Comparison of ENCODE assay signal across 10 mouse cellular contexts in the genomic region with DNA sequence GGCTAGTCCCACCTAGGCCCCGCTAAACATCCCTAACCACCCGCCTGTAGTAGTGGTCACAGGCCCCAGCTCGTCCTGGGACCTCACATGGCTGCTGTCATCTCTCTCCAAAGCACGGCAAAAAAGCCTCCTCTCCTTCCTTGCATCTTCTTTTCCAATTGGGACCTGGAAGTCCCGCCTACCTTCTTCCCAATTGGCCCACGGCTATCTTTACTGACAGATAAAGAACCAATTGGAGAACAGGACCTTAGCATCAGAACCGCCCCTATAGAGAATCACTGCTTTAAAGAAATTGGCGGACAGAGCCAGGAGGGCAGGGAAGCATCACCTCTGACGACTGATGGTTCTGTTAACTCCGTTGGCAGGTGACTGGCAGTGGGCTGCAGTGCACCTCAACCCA. TPM values are rescaled to one million over a fixed set of nuclear protein-coding genes. Genes with fewer than 3 reads are reported as not detected.
DNase-seq lines count a peak whose midpoint lies in the region; ATAC-seq and TF ChIP-seq lines count a peak whose summit lies in the region.
"Had no signal": no experiment of that assay in that cellular context is flagged by ENCODE, and none has a peak within 500 bp of the region (broad histone marks: within the 10 kb centered on the region; RNA-seq: fewer than 3 reads in every experiment).

No protein-coding gene starts in this region.

- no peaks in the 10 kb centered on the region for H3K27me3 ChIP-seq in hindbrain, embryonic 10.5 days (ENCODE audit: insufficient read depth, poor library complexity, severe bottlenecking)
- H3K27me3 ChIP-seq in hindbrain, embryonic 16.5 days (replicated peaks; ENCODE audit: control insufficient read depth, insufficient read depth, low read length): no peaks in the 10 kb centered on the region; the same call in 1 of the 2 replicates
- H3K27me3 ChIP-seq in ES-Bruce4 (ENCODE audit: control insufficient read depth, insufficient read depth, low read length, poor library complexity, severe bottlenecking): no peaks in the 10 kb centered on the region
- H3K27me3 ChIP-seq in embryonic facial prominence, embryonic 13.5 days: no peaks in the 10 kb centered on the region
- no peaks in the 10 kb centered on the region for H3K27me3 ChIP-seq in hindbrain, embryonic 11.5 days (ENCODE audit: control insufficient read depth, insufficient read depth, low read length)
- H3K27me3 ChIP-seq: limb, embryonic 12.5 days had no signal

- H3K9ac ChIP-seq in hindbrain, embryonic 16.5 days (ENCODE audit: low read depth, low read length): no peak overlapping the region
- H3K9ac ChIP-seq in ES-Bruce4 (ENCODE audit: low read depth, poor library complexity, severe bottlenecking): peak overlapping the region; percentile 51; the same call in 1 of the 2 replicates
- no peak overlapping the region for H3K9ac ChIP-seq in embryonic facial prominence, embryonic 13.5 days
- H3K9ac ChIP-seq in hindbrain, embryonic 11.5 days (ENCODE audit: low read depth, low read length): no peak overlapping the region
- H3K9ac ChIP-seq: limb, embryonic 12.5 days had no signal

- H3K4me1 ChIP-seq in hindbrain, embryonic 10.5 days (replicated peaks): peaks cover 5% of the 10 kb centered on the region; the same call in 1 of the 2 replicates
- H3K4me1 ChIP-seq in hindbrain, embryonic 16.5 days (ENCODE audit: control insufficient read depth, insufficient read depth, low read depth, low read length): no peaks in the 10 kb centered on the region
- H3K4me1 ChIP-seq in ES-Bruce4 (ENCODE audit: control insufficient read depth, insufficient read depth, low read length): no peaks in the 10 kb centered on the region
- peaks cover 5% of the 10 kb centered on the region; the same call in 1 of the 2 replicates for H3K4me1 ChIP-seq in embryonic facial prominence, embryonic 13.5 days
- no peaks in the 10 kb centered on the region for H3K4me1 ChIP-seq in hindbrain, embryonic 11.5 days (replicated peaks; ENCODE audit: control insufficient read depth, insufficient read depth, low read length)
- H3K4me1 ChIP-seq: limb, embryonic 12.5 days had no signal

- DNase-seq in hindbrain, embryonic 10.5 days (ENCODE audit: low spot score): peak; percentile 44
- peak; percentile 48 for DNase-seq in hindbrain, embryonic 11.5 days (ENCODE audit: low spot score)
- no peak for DNase-seq in cerebellum, adult 8-10 months
- DNase-seq in layer of hippocampus, postnatal 25 days (ENCODE audit: extremely low spot score in 1 of 2, low spot score in 1 of 2): no peak

- no peak overlapping the region; the same call in 1 of the 2 replicates for H3K4me3 ChIP-seq in hindbrain, embryonic 10.5 days
- H3K4me3 ChIP-seq in hindbrain, embryonic 16.5 days (ENCODE audit: low read length): no peak overlapping the region
- peak overlapping the region; percentile 65 for H3K4me3 ChIP-seq in ES-Bruce4 (ENCODE audit: low read depth, low read length)
- H3K4me3 ChIP-seq in embryonic facial prominence, embryonic 13.5 days: no peak overlapping the region
- no peak overlapping the region for H3K4me3 ChIP-seq in hindbrain, embryonic 11.5 days (ENCODE audit: low read depth, low read length)
- H3K4me3 ChIP-seq: limb, embryonic 12.5 days had no signal

- H3K9me3 ChIP-seq in hindbrain, embryonic 10.5 days: no peaks in the 10 kb centered on the region
- no peaks in the 10 kb centered on the region for H3K9me3 ChIP-seq in hindbrain, embryonic 16.5 days (ENCODE audit: control insufficient read depth, low read length)
- no peaks in the 10 kb centered on the region for H3K9me3 ChIP-seq in ES-Bruce4 (replicated peaks; ENCODE audit: control insufficient read depth, insufficient read depth, low read length, poor library complexity, severe bottlenecking)
- no peaks in the 10 kb centered on the region for H3K9me3 ChIP-seq in embryonic facial prominence, embryonic 13.5 days
- no peaks in the 10 kb centered on the region for H3K9me3 ChIP-seq in hindbrain, embryonic 11.5 days (ENCODE audit: control insufficient read depth, low read length)
- H3K9me3 ChIP-seq: limb, embryonic 12.5 days had no signal

- H3K36me3 ChIP-seq in hindbrain, embryonic 10.5 days: peaks cover 19% of the 10 kb centered on the region
- H3K36me3 ChIP-seq in hindbrain, embryonic 16.5 days (ENCODE audit: control insufficient read depth, insufficient read depth, low read length): no peaks in the 10 kb centered on the region
- peaks cover 3% of the 10 kb centered on the region; the same call in 1 of the 2 replicates for H3K36me3 ChIP-seq in ES-Bruce4 (ENCODE audit: control insufficient read depth, insufficient read depth, low read length, poor library complexity, severe bottlenecking)
- H3K36me3 ChIP-seq in embryonic facial prominence, embryonic 13.5 days: peaks cover 32% of the 10 kb centered on the region
- no peaks in the 10 kb centered on the region for H3K36me3 ChIP-seq in hindbrain, embryonic 11.5 days (ENCODE audit: control insufficient read depth, insufficient read depth, low read length)

- no peak for TF ChIP-seq CTCF in ES-Bruce4 (IDR thresholded peaks at IDR 0.05; ENCODE audit: low read depth, low read length)

- no peak for ATAC-seq in hindbrain, embryonic 16.5 days
- no peak for ATAC-seq in embryonic facial prominence, embryonic 13.5 days (ENCODE audit: insufficient number of reproducible peaks, insufficient read depth, low FRiP score, low TSS enrichment, low read depth)
- 0 out of 2 replicates have a peak, but pooled peaks have one; percentile 45 for ATAC-seq in hindbrain, embryonic 11.5 days (ENCODE audit: low FRiP score)
- ATAC-seq in inflammation-experienced regulatory T-cells, adult 6 months: no peak

- 25% methylated on average over 10 of the region's 10 CpGs for WGBS in hindbrain, embryonic 10.5 days
- 24% methylated on average over 10 of the region's 10 CpGs for WGBS in hindbrain, embryonic 16.5 days
- WGBS in embryonic facial prominence, embryonic 13.5 days: 25% methylated on average over 10 of the region's 10 CpGs
- 26% methylated on average over 10 of the region's 10 CpGs for WGBS in hindbrain, embryonic 11.5 days

- peak; percentile 63 for TF ChIP-seq POLR2A in ES-Bruce4 (IDR thresholded peaks at IDR 0.05; ENCODE audit: insufficient read depth, low read length)

- 0 out of 2 replicates have a peak overlapping the region, but pooled peaks have one; percentile 16 for H3K27ac ChIP-seq in hindbrain, embryonic 10.5 days
- H3K27ac ChIP-seq in hindbrain, embryonic 16.5 days (ENCODE audit: low read depth, low read length): no peak overlapping the region
- no peak overlapping the region for H3K27ac ChIP-seq in ES-Bruce4 (ENCODE audit: insufficient read depth, low read length)
- H3K27ac ChIP-seq in embryonic facial prominence, embryonic 13.5 days: no peak overlapping the region
- no peak overlapping the region for H3K27ac ChIP-seq in hindbrain, embryonic 11.5 days (ENCODE audit: low read depth, low read length)
- H3K27ac ChIP-seq: limb, embryonic 12.5 days had no signal

- no peak overlapping the region for H3K4me2 ChIP-seq in hindbrain, embryonic 16.5 days (ENCODE audit: low read length)
- peak overlapping the region; percentile 21 for H3K4me2 ChIP-seq in embryonic facial prominence, embryonic 13.5 days
- H3K4me2 ChIP-seq in hindbrain, embryonic 11.5 days (replicated peaks; ENCODE audit: low read depth, low read length): no peak overlapping the region
- H3K4me2 ChIP-seq: limb, embryonic 12.5 days had no signal

- no peak for TF ChIP-seq EP300 in ES-Bruce4 (IDR thresholded peaks at IDR 0.05; ENCODE audit: insufficient read depth, low read depth, low read length)

RNA-seq across cellular contexts. Expression of a gene that starts 30.5 kb away (rescaled TPM):
- polyA plus RNA-seq in hindbrain, embryonic 10.5 days (2016; fragmentation: Nextera tagmentation; extraction: Ambion mirVana): 400 and 454 TPM in 2 replicates
- 616 and 724 TPM in 2 replicates for polyA plus RNA-seq in hindbrain, embryonic 16.5 days (2015; fragmentation: Nextera tagmentation; extraction: Ambion mirVana)
- polyA plus RNA-seq in ES-Bruce4 (2011; ENCODE audit: insufficient read depth, insufficient read length, low read depth, missing spikeins): 344 and 354 TPM in 2 replicates
- polyA plus RNA-seq in embryonic facial prominence, embryonic 13.5 days (2015; fragmentation: Nextera tagmentation; extraction: Ambion mirVana): 1,239 and 1,279 TPM in 2 replicates
- polyA plus RNA-seq in hindbrain, embryonic 11.5 days (2014; fragmentation: Nextera tagmentation; extraction: Ambion mirVana): 528 and 573 TPM in 2 replicates
- not detected for polyA plus RNA-seq in inflammation-experienced regulatory T-cells, adult 6 months (2017; shearing (Covaris generic))
- total RNA-seq in layer of hippocampus, postnatal 25 days (2021): 100 to 1,000 TPM; 360 to 421 TPM

RNA-seq across cellular contexts. Expression of a gene that starts 56.1 kb away (rescaled TPM):
- polyA plus RNA-seq in hindbrain, embryonic 10.5 days (2016; fragmentation: Nextera tagmentation; extraction: Ambion mirVana): 0.01 and 0.07 TPM in 2 replicates
- 0.36 and 0.45 TPM in 2 replicates for polyA plus RNA-seq in hindbrain, embryonic 16.5 days (2015; fragmentation: Nextera tagmentation; extraction: Ambion mirVana)
- 0.90 and 1.0 TPM in 2 replicates for polyA plus RNA-seq in ES-Bruce4 (2011; ENCODE audit: insufficient read depth, insufficient read length, low read depth, missing spikeins)
- 0.62 and 0.69 TPM in 2 replicates for polyA plus RNA-seq in embryonic facial prominence, embryonic 13.5 days (2015; fragmentation: Nextera tagmentation; extraction: Ambion mirVana)
- 0.06 and 0.08 TPM in 2 replicates for polyA plus RNA-seq in hindbrain, embryonic 11.5 days (2014; fragmentation: Nextera tagmentation; extraction: Ambion mirVana)
- not detected for polyA plus RNA-seq in inflammation-experienced regulatory T-cells, adult 6 months (2017; shearing (Covaris generic))
- under 1 TPM; 0.44 to 0.63 TPM for total RNA-seq in layer of hippocampus, postnatal 25 days (2021)
- polyA plus RNA-seq: small intestine, adult 2 months had no signal

Comparison
In these comparisons a context has a peak if more than half of its experiments do, and no peak if none do; other contexts are left out.
1. DNase-seq: peak in hindbrain, embryonic 10.5 days (single experiment) and hindbrain, embryonic 11.5 days (single experiment); none in cerebellum, adult 8-10 months (single experiment) and layer of hippocampus, postnatal 25 days (0 of 2).
2. RNA of a gene that starts 30.5 kb away (polyA plus RNA-seq): 1,239 to 1,279 TPM in embryonic facial prominence, embryonic 13.5 days, 616 to 724 TPM in hindbrain, embryonic 16.5 days, 528 to 573 TPM in hindbrain, embryonic 11.5 days, 400 to 454 TPM in hindbrain, embryonic 10.5 days and 344 to 354 TPM in ES-Bruce4; not detected in inflammation-experienced regulatory T-cells, adult 6 months; every median in the first group is over 100 times any median in the second.